Mouse (Mus musculus) monocyte, adult 2 months (primary cell): ENCODE data around the gene Bcl7b.
A peak's percentile ranks its signal among the peaks of the same experiment; 100 is the strongest.

Experiments used
- DNase-seq, 2 experiments: peaks; one replicate each; pipeline ENCODE4 v3.0.0; 2022; ENCODE audit warnings: low spot score in 2 of 2, low read depth in 1 of 2

Gene Bcl7b

DNA sequence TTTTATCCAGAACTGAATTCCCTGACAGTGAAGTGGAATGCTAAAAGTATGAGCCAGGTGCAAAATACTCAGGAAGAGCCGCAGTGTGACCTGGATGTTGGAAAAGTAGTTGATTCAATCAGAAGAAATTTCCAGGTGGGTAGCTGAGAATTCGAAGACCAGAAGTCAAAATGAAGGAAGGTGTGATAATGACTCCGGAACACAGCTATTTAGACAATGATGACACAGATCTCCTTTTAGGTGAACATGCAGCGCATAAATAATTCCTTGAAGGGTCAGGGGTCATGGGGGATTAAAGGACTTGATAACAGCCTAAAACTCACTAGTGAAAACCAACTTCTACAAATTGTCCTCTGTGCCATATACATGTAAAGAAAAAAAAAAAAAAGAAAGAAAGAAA is 614 bp upstream of the Bcl7b start:
- DNase-seq, result no peak

- no peak for DNase-seq
Observed at GRCm38 (mm10) chr5:135169479-135169878, 1.4 kb downstream of the Bcl7b start.

- DNase-seq, result no peak
Observed at GRCm38 (mm10) chr5:135171688-135172220, 3.7 kb downstream of the Bcl7b start.

- no peak for DNase-seq
Observed at GRCm38 (mm10) chr5:135172986-135173385, 4.9 kb downstream of the Bcl7b start.

GRCm38 (mm10) chr5:135175086-135175485 is 7.0 kb downstream of the Bcl7b start:
- DNase-seq, result no peak

GRCm38 (mm10) chr5:135178523-135178922 is 10.4 kb downstream of the Bcl7b start:
- DNase-seq, result no peak

- no peak for DNase-seq
Observed at GRCm38 (mm10) chr5:135178996-135179395, 10.9 kb downstream of the Bcl7b start.

GRCm38 (mm10) chr5:135179616-135180015 is 11.5 kb downstream of the Bcl7b start:
- no peak for DNase-seq

DNA sequence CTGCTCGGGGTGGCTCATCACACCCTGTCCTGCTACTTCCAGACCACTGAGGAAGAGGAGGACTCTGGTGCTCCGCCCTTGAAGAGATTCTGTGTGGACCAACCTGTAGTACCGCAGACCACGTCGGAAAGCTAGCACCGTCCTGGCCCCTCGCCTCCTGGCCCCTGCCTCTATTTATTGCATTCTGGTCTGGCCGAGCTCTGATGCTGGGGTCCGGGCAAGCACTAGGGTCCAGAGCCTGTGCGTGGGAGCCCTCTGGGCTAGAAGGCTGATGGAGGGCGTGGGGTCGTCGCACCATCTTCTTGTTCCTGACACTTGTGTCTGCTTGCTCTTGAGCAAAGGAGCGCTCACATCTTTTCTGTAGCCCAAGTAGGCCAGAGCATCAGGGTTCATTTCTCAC is 12.7 kb downstream of the Bcl7b start:
- DNase-seq, result no peak

DNA sequence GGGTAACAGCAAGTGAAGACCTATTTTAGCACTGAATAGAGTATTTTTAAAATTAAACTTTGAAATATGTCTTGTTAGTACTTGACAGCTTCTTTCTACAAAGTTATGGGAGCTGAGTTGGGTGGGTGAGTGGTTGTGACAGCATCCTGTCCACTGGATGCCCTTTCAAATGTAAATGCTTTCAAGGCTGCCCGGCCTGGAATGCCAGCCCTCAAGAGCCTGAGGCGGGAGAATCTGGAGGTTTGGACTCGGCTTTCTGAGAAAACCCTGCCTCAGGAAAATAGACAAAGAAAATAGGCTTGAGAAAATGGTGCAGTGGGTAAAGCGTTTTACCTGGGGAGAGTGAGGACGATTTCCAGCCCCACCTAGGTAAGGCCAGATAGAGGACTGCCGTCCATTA is 13.7 kb downstream of the Bcl7b start:
- DNase-seq, result no peak

- DNase-seq, result no peak
Observed at GRCm38 (mm10) chr5:135183131-135183861, 15.2 kb downstream of the Bcl7b start.

- no peak for DNase-seq
Observed at GRCm38 (mm10) chr5:135185016-135185415, 16.9 kb downstream of the Bcl7b start.

- DNase-seq, result no peak
Observed at GRCm38 (mm10) chr5:135185596-135185995, 17.5 kb downstream of the Bcl7b start.

- DNase-seq, result no peak
Observed at GRCm38 (mm10) chr5:135186231-135186620, 18.1 kb downstream of the Bcl7b start.

DNA sequence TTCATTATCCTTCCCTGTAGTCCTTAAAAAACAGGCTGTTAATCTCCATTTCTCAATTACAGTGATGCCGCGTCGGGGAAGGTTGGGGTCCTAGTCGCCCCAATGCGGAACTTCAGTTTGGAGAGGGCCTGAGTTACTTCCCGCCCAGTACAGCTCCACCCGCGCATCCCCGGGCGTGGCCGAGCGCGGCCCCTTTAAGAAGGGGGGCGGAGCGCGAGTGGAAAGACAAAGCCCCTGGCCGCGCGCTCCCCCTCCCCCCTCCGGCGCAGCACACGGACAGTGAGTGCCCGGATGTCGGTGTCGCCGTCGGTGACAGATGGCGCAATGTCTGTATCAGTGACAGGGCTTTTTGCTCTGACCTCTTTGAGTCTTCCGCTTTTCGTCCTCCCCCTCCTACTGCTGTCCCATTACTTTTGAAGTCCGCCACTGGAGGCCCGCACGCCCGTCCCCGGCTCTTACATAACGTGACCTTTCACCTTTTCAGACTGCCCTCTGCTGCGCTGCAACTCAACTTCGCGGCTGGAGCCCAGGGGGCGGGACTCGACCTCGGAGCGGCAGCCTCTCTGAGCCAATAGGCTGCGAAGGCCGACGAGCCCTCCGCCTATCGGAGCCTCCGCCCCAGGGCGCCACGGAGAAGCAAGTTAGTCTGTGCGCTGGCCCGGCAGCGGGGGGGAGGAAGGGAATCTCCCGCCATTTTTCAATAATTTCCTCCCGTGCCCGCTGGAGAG is 18.7 kb downstream of the Bcl7b start, which contains the start of gene Baz1b:
Gene Baz1b, plus strand, starts transcription at position 644 of the 728 bp plus-strand sequence.
- DNase-seq, result peak; percentile 97 to 99

DNA sequence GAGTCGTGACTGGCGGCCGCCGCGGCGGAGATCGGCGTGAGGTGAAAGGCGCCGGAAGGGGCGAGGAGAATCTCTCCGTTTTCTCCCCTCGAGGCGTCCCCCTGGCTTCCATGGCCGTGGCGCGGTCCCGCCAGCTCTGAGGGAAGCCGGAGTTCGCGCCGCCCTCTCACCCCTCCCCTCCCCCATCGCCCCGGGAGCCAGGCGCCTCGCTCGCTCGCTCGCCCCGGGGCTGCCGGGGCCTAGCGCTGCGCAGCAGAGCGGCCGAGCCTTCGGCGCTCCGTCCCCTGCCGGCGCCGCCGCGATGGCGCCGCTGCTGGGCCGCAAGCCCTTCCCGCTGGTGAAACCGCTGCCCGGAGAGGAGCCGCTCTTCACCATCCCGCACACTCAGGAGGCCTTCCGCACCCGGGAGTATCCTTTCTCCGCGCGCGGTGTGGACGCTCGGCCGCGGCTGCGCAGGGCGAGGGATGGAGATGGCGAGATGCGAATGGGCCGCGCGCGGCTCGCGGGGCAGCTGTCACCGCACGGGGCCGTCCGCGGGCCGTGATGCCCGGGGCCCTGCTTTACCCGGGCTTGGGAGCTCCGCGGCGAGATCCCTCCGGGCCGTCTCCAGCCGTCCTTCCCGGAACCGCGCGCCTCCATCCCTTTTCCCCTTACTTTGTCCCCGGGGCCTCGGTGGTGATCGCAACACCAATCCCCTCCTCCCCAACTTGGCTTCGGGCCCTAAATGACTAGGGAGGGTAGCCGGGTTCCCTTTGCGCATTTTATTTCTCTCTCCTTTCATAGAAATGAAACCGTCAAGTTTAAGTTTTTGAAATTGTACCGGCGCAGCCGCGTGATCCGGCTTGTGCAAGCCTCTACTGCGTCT is 19.5 kb downstream of the Bcl7b start:
- DNase-seq, result peak in 1 of 2 experiments; percentile 9

GRCm38 (mm10) chr5:135188214-135188554 is 20.1 kb downstream of the Bcl7b start:
- no peak for DNase-seq

- DNase-seq, result no peak
Observed at GRCm38 (mm10) chr5:135189281-135190022, 21.4 kb downstream of the Bcl7b start.

DNA sequence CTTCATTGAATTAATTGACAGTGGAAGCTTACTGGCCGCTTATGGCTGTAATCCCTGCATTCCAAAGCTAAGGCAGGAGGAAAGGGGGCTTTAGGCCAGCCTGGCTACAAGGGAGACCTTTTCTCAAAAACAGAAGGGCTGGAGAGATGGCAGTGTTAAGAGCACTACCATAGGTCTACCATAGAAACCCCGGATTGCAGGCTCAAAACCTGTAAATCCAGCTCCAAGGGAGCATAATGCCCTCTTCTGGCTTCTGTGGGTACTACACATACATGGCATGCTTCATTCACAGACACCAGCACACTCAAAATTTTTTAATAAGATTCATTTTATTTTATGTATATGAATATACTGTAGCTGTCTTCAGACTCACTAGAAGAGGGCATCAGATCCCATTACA is 23.5 kb downstream of the Bcl7b start:
- DNase-seq, result peak; percentile 33 to 61

- DNase-seq, result no peak
Observed at GRCm38 (mm10) chr5:135192431-135192830, 24.3 kb downstream of the Bcl7b start.

DNA sequence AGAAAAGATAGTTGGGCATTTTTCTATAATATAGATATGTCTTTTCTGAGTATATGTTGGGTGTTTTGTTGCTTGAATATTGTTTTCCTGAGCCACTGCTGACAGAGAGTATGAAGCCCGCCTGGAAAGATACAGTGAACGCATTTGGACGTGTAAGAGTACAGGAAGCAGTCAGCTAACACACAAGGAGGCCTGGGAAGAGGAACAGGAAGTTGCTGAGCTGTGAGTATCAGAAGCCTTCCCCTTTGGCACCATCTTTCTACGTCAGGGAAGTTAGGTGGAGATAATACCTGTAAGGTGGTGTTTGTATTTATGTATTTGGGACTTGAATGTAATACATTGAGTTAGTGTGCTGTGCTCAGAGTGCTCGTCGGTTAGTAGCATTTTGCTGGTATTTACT is 28.3 kb downstream of the Bcl7b start:
- DNase-seq, result no peak
